Mouse (Mus musculus) ES-Bruce4 (cell line): ENCODE measurements at regions not wholly inside any gene's neighbourhood (a gene's known extent, or its start where the extent isn't known, plus 50 kb on each side); places are given as distances from the start of the nearest gene placed in this dataset.

Experiments
- CTCF ChIP-seq: IDR thresholded peaks from one replicate; pipeline ENCODE4 v1.8.1; 2011; ENCODE audit warnings: low read depth, low read length
- EP300 ChIP-seq: IDR thresholded peaks from 2 replicates; pipeline ENCODE4 v1.6.1; 2011; ENCODE audit warnings: low read depth, low read length; ENCODE audit not compliant: insufficient read depth
- POLR2A ChIP-seq: IDR thresholded peaks from one replicate; pipeline ENCODE4 v1.8.1; 2011; ENCODE audit warnings: low read length; ENCODE audit not compliant: insufficient read depth

DNA sequence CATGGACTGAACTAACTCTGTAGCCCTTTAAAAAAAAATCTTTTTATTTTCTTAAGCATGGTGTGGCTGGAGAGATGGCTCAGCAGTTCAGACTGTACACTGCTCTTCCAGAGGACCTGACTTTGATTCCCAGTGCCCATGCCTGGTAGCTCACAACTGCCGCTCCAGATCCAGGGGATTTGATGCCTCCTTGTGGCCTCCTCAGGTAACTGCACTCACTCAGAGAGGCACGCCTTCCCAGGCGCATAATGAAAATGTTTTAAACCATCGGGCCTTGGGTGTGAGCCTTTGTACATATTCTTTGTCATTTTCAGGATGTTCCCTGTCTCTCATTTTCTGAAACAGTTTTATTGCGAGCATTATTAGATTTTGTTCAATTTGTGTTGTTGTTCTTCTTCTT, 265.8 kb downstream of the Tcf7l2 start:
- no peak for TF ChIP-seq POLR2A
- peak; percentile 58 for TF ChIP-seq CTCF
- TF ChIP-seq EP300: no peak
